Mouse (Mus musculus): ENCODE results near the gene Jam3.

- TF ChIP-seq CTCF (IDR thresholded peaks at IDR 0.05; ENCODE audit: low read depth) (no peak), EP300 (IDR thresholded peaks at IDR 0.05; ENCODE audit: low read depth) (no peak)
Measured at GRCm38 (mm10) chr9:27191501-27191981, 36.3 kb upstream of the Jam3 start.
